ENCODE assay signal across 9 mouse cellular contexts in genomic region chr8:71497881-71498501, GRCm38 (mm10). TPM values are rescaled to one million over a fixed set of nuclear protein-coding genes. Genes with fewer than 3 reads are reported as not detected.
DNase-seq lines count a peak whose midpoint lies in the region; ATAC-seq and TF ChIP-seq lines count a peak whose summit lies in the region.
"Had no signal": no experiment of that assay in that cellular context is flagged by ENCODE, and none has a peak within 500 bp of the region (broad histone marks: within the 10 kb centered on the region; RNA-seq: fewer than 3 reads in every experiment).

No protein-coding gene starts in this region.

- peak overlapping the region; percentile 9; the same call in 1 of the 2 replicates for H3K4me2 ChIP-seq in heart, postnatal 0 days (ENCODE audit: low read depth, low read length)
- no peak overlapping the region for H3K4me2 ChIP-seq in limb, embryonic 14.5 days (replicated peaks; ENCODE audit: low read depth, low read length, severe bottlenecking)
- no peak overlapping the region for H3K4me2 ChIP-seq in hindbrain, embryonic 13.5 days
- H3K4me2 ChIP-seq: neural tube, embryonic 13.5 days had no signal

- no peak for TF ChIP-seq CTCF in heart, postnatal 0 days (IDR thresholded peaks at IDR 0.05; ENCODE audit: low read depth)

- H3K4me3 ChIP-seq in heart, postnatal 0 days (ENCODE audit: low read depth, low read length): no peak overlapping the region
- no peak overlapping the region for H3K4me3 ChIP-seq in limb, embryonic 14.5 days (replicated peaks; ENCODE audit: low read length)
- no peak overlapping the region for H3K4me3 ChIP-seq in hindbrain, embryonic 13.5 days
- H3K4me3 ChIP-seq: neural tube, embryonic 13.5 days had no signal

- H3K4me1 ChIP-seq in heart, postnatal 0 days (ENCODE audit: control insufficient read depth, insufficient read depth): peaks cover 44% of the 10 kb centered on the region
- H3K4me1 ChIP-seq in limb, embryonic 14.5 days (ENCODE audit: control insufficient read depth, insufficient read depth, low read length): peaks cover 22% of the 10 kb centered on the region
- peaks cover 29% of the 10 kb centered on the region for H3K4me1 ChIP-seq in hindbrain, embryonic 13.5 days (replicated peaks)

- no peak for TF ChIP-seq POLR2A in limb, embryonic 14.5 days (IDR thresholded peaks at IDR 0.05; ENCODE audit: borderline replicate concordance, extremely low read depth, insufficient read depth, insufficient read length)

- ATAC-seq in heart, postnatal 0 days (ENCODE audit: insufficient read depth, low read depth): 0 out of 2 replicates have a peak, but pooled peaks have one; percentile 8
- ATAC-seq in limb, embryonic 14.5 days (ENCODE audit: low FRiP score, low read depth): no peak
- no peak for ATAC-seq in inflammation-experienced regulatory T-cells, adult 6 months
- no peak for ATAC-seq in hindbrain, embryonic 13.5 days (ENCODE audit: low FRiP score)

- H3K36me3 ChIP-seq in heart, postnatal 0 days (replicated peaks; ENCODE audit: control insufficient read depth, insufficient read depth, low read length): no peaks in the 10 kb centered on the region; the same call in 1 of the 2 replicates
- peaks cover 15% of the 10 kb centered on the region; the same call in 1 of the 2 replicates for H3K36me3 ChIP-seq in limb, embryonic 14.5 days (ENCODE audit: control insufficient read depth, insufficient read depth, low read length)
- peaks cover 10% of the 10 kb centered on the region for H3K36me3 ChIP-seq in hindbrain, embryonic 13.5 days

- H3K27ac ChIP-seq in heart, postnatal 0 days (ENCODE audit: low read depth): peak overlapping the region; percentile 49
- H3K27ac ChIP-seq in limb, embryonic 14.5 days (replicated peaks; ENCODE audit: low read depth, low read length): no peak overlapping the region
- no peak overlapping the region for H3K27ac ChIP-seq in hindbrain, embryonic 13.5 days
- H3K27ac ChIP-seq: neural tube, embryonic 13.5 days had no signal

- no peaks in the 10 kb centered on the region for H3K9me3 ChIP-seq in heart, postnatal 0 days (replicated peaks; ENCODE audit: control insufficient read depth, low read length)
- no peaks in the 10 kb centered on the region for H3K9me3 ChIP-seq in limb, embryonic 14.5 days (ENCODE audit: control insufficient read depth, low read length)
- no peaks in the 10 kb centered on the region for H3K9me3 ChIP-seq in hindbrain, embryonic 13.5 days
- H3K9me3 ChIP-seq: neural tube, embryonic 13.5 days had no signal

- no peak overlapping the region for H3K9ac ChIP-seq in heart, postnatal 0 days (replicated peaks; ENCODE audit: low read depth, low read length)
- H3K9ac ChIP-seq in limb, embryonic 14.5 days (ENCODE audit: low read depth, low read length, severe bottlenecking): 0 out of 2 replicates have a peak overlapping the region, but pooled peaks have one; percentile 26
- H3K9ac ChIP-seq in hindbrain, embryonic 13.5 days: no peak overlapping the region
- H3K9ac ChIP-seq: neural tube, embryonic 13.5 days had no signal

- H3K27me3 ChIP-seq in heart, postnatal 0 days (ENCODE audit: control insufficient read depth, insufficient read depth, low read length): no peaks in the 10 kb centered on the region
- no peaks in the 10 kb centered on the region for H3K27me3 ChIP-seq in limb, embryonic 14.5 days (ENCODE audit: control insufficient read depth, insufficient read depth, low read length)
- peaks cover 3% of the 10 kb centered on the region; the same call in 1 of the 2 replicates for H3K27me3 ChIP-seq in hindbrain, embryonic 13.5 days
- H3K27me3 ChIP-seq: neural tube, embryonic 13.5 days had no signal

- 0 out of 2 replicates have a peak, but pooled peaks have one; percentile 21 for TF ChIP-seq EP300 in heart, postnatal 0 days (IDR thresholded peaks at IDR 0.05; ENCODE audit: low read depth)

- peak; percentile 47 for DNase-seq in cerebellum, adult 9-11 months
- no peak for DNase-seq in cerebellum, postnatal 14 days
- peak; percentile 67 for DNase-seq in ZHBTc4 (ENCODE audit: low read depth, low spot score)
- peak; percentile 35 for DNase-seq in heart, postnatal 0 days (ENCODE audit: low spot score)
- no peak for DNase-seq in limb, embryonic 14.5 days (ENCODE audit: low spot score)
- DNase-seq in retina, postnatal 1 day: no peak

- 15% methylated on average over 15 of the region's 15 CpGs for WGBS in heart, postnatal 0 days
- WGBS in limb, embryonic 14.5 days: 19% methylated on average over 14 of the region's 15 CpGs
- WGBS in hindbrain, embryonic 13.5 days: 28% methylated on average over 15 of the region's 15 CpGs

RNA-seq across cellular contexts. Expression of gene Gtpbp3, which starts 10.1 kb away (rescaled TPM):
- total RNA-seq in heart, postnatal 0 days (2014; rRNA removed; ENCODE audit: low replicate concordance): 21.1 and 36.7 TPM in 2 replicates
- polyA plus RNA-seq in heart, postnatal 0 days (2015; fragmentation: Nextera tagmentation; extraction: Ambion mirVana): 10.3 and 11.3 TPM in 2 replicates
- polyA plus RNA-seq in limb, embryonic 14.5 days (2012; rRNA removed): 41.6 and 59.5 TPM in 2 replicates
- polyA plus RNA-seq in limb, embryonic 14.5 days (2014; fragmentation: Nextera tagmentation; extraction: Ambion mirVana): 5.9 and 6.8 TPM in 2 replicates
- polyA plus RNA-seq in inflammation-experienced regulatory T-cells, adult 6 months (2017; shearing (Covaris generic)): 1 to 10 TPM; 2.6 to 6.5 (median 3.4) TPM
- 13.7 and 14.3 TPM in 2 replicates for polyA plus RNA-seq in hindbrain, embryonic 13.5 days (2015; fragmentation: Nextera tagmentation; extraction: Ambion mirVana)

RNA-seq across cellular contexts. Expression of gene Ano8, which starts 12.2 kb away (rescaled TPM):
- 10.8 and 15.0 TPM in 2 replicates for total RNA-seq in heart, postnatal 0 days (2014; rRNA removed; ENCODE audit: low replicate concordance)
- 0.74 and 0.93 TPM in 2 replicates for polyA plus RNA-seq in heart, postnatal 0 days (2015; fragmentation: Nextera tagmentation; extraction: Ambion mirVana)
- 37.2 and 43.3 TPM in 2 replicates for polyA plus RNA-seq in limb, embryonic 14.5 days (2012; rRNA removed)
- 1.8 and 3.0 TPM in 2 replicates for polyA plus RNA-seq in limb, embryonic 14.5 days (2014; fragmentation: Nextera tagmentation; extraction: Ambion mirVana)
- under 1 TPM in 2 of 3 experiments, not detected in 1; 0.11 to 0.31 TPM for polyA plus RNA-seq in inflammation-experienced regulatory T-cells, adult 6 months (2017; shearing (Covaris generic))
- 6.6 and 7.1 TPM in 2 replicates for polyA plus RNA-seq in hindbrain, embryonic 13.5 days (2015; fragmentation: Nextera tagmentation; extraction: Ambion mirVana)

RNA-seq across cellular contexts. Expression of gene Plvap, which starts 13.6 kb away (rescaled TPM):
- 51.6 and 95.2 TPM in 2 replicates for total RNA-seq in heart, postnatal 0 days (2014; rRNA removed; ENCODE audit: low replicate concordance)
- polyA plus RNA-seq in heart, postnatal 0 days (2015; fragmentation: Nextera tagmentation; extraction: Ambion mirVana): 63.4 and 64.8 TPM in 2 replicates
- polyA plus RNA-seq in limb, embryonic 14.5 days (2012; rRNA removed): 59.8 and 77.7 TPM in 2 replicates
- polyA plus RNA-seq in limb, embryonic 14.5 days (2014; fragmentation: Nextera tagmentation; extraction: Ambion mirVana): 53.2 and 57.2 TPM in 2 replicates
- polyA plus RNA-seq in inflammation-experienced regulatory T-cells, adult 6 months (2017; shearing (Covaris generic)): not detected
- polyA plus RNA-seq in hindbrain, embryonic 13.5 days (2015; fragmentation: Nextera tagmentation; extraction: Ambion mirVana): 13.8 and 14.0 TPM in 2 replicates

RNA-seq across cellular contexts. Expression of gene Ccdc194, which starts 27.5 kb away (rescaled TPM):
- 1.1 TPM in 1 of 2 replicates, not detected in the other for total RNA-seq in heart, postnatal 0 days (2014; rRNA removed; ENCODE audit: low replicate concordance)
- 0.12 and 0.14 TPM in 2 replicates for polyA plus RNA-seq in heart, postnatal 0 days (2015; fragmentation: Nextera tagmentation; extraction: Ambion mirVana)
- polyA plus RNA-seq in limb, embryonic 14.5 days (2012; rRNA removed): 1.3 and 1.6 TPM in 2 replicates
- polyA plus RNA-seq in limb, embryonic 14.5 days (2014; fragmentation: Nextera tagmentation; extraction: Ambion mirVana): 0.57 and 1.2 TPM in 2 replicates
- not detected for polyA plus RNA-seq in inflammation-experienced regulatory T-cells, adult 6 months (2017; shearing (Covaris generic))
- 0.31 and 0.49 TPM in 2 replicates for polyA plus RNA-seq in hindbrain, embryonic 13.5 days (2015; fragmentation: Nextera tagmentation; extraction: Ambion mirVana)

RNA-seq across cellular contexts. Expression of gene Dda1, which starts 29.0 kb away (rescaled TPM):
- total RNA-seq in heart, postnatal 0 days (2014; rRNA removed; ENCODE audit: low replicate concordance): 73.5 and 89.9 TPM in 2 replicates
- polyA plus RNA-seq in heart, postnatal 0 days (2015; fragmentation: Nextera tagmentation; extraction: Ambion mirVana): 62.7 and 66.4 TPM in 2 replicates
- polyA plus RNA-seq in limb, embryonic 14.5 days (2012; rRNA removed): 101 and 127 TPM in 2 replicates
- 94.6 and 99.6 TPM in 2 replicates for polyA plus RNA-seq in limb, embryonic 14.5 days (2014; fragmentation: Nextera tagmentation; extraction: Ambion mirVana)
- 10 to 100 TPM; 24.3 to 40.4 (median 25.5) TPM for polyA plus RNA-seq in inflammation-experienced regulatory T-cells, adult 6 months (2017; shearing (Covaris generic))
- polyA plus RNA-seq in hindbrain, embryonic 13.5 days (2015; fragmentation: Nextera tagmentation; extraction: Ambion mirVana): 212 and 214 TPM in 2 replicates

Comparison
In these comparisons a context has a peak if more than half of its experiments do, and no peak if none do; other contexts are left out.
1. DNase-seq: peak in cerebellum, adult 9-11 months (single experiment), ZHBTc4 (single experiment) and heart, postnatal 0 days (single experiment); none in cerebellum, postnatal 14 days (0 of 2), limb, embryonic 14.5 days (single experiment) and retina, postnatal 1 day (single experiment).
2. RNA of gene Plvap, which starts 13.6 kb away (polyA plus RNA-seq): 63.4 to 64.8 TPM in heart, postnatal 0 days, 53.2 to 77.7 TPM in limb, embryonic 14.5 days and 13.8 to 14.0 TPM in hindbrain, embryonic 13.5 days; not detected in inflammation-experienced regulatory T-cells, adult 6 months; every median in the first group is over 10 times any median in the second.